Mouse (Mus musculus): ENCODE measurements around the gene Ptgs2. TPM values are rescaled to one million over a fixed set of nuclear protein-coding genes. Genes with fewer than 3 reads are reported as not detected.

Gene Ptgs2
- 0.03 and 0.06 TPM in 2 replicates for polyA plus RNA-seq (2015; fragmentation: Nextera tagmentation; extraction: Ambion mirVana)

GRCm38 (mm10) chr1:150099790-150100333 is at the start of gene Ptgs2:
Ptgs2 (plus strand) TSS chr1:150100031.
- ATAC-seq (ENCODE audit: low read depth) (peak; percentile 36; the same call in 1 of the 2 replicates), DNase-seq (no peak)
- 2% methylated on average over 26 of the region's 26 CpGs for WGBS (ENCODE audit: insufficient replicate concordance)

GRCm38 (mm10) chr1:150050256-150050655 is 49.6 kb upstream of the Ptgs2 start:
- Histone ChIP-seq H3K9me3 (replicated peaks) (no peaks in the 10 kb centered on the region), H3K27ac (no peak overlapping the region), H3K4me1 (replicated peaks) (no peaks in the 10 kb centered on the region), H3K4me3 (replicated peaks) (no peak overlapping the region), H3K4me2 (no peak overlapping the region), H3K36me3 (no peaks in the 10 kb centered on the region), H3K9ac (no peak overlapping the region), H3K27me3 (no peaks in the 10 kb centered on the region)
- DNase-seq: no peak
- ATAC-seq (ENCODE audit: low read depth): no peak
- WGBS (ENCODE audit: insufficient replicate concordance): 32% methylated on average over 1 of the region's 1 CpGs

More at GRCm38 (mm10) chr1:150099790-150100333, at the start of gene Ptgs2:
- H3K9ac ChIP-seq: no peak within 1 kb of the TSS
- H3K4me2 ChIP-seq: peak within 1 kb of the TSS; percentile 62
- peak within 1 kb of the TSS; percentile 35 for H3K4me3 ChIP-seq (replicated peaks)
- no peaks in the 10 kb centered on the region for H3K36me3 ChIP-seq
- peaks cover 4% of the 10 kb centered on the region; the same call in 1 of the 2 replicates for H3K27me3 ChIP-seq
- 0 out of 2 replicates have a peak, but pooled peaks cover 5% of the 10 kb centered on the region for H3K4me1 ChIP-seq (replicated peaks)
- H3K9me3 ChIP-seq (replicated peaks): no peaks in the 10 kb centered on the region
- H3K27ac ChIP-seq: no peak within 1 kb of the TSS

GRCm38 (mm10) chr1:150065684-150066083 is 34.1 kb upstream of the Ptgs2 start:
- Histone ChIP-seq H3K9ac (no peak overlapping the region), H3K36me3 (no peaks in the 10 kb centered on the region), H3K27me3 (no peaks in the 10 kb centered on the region), H3K9me3 (replicated peaks) (no peaks in the 10 kb centered on the region), H3K4me1 (replicated peaks) (no peaks in the 10 kb centered on the region), H3K4me2 (no peak overlapping the region), H3K27ac (no peak overlapping the region), H3K4me3 (replicated peaks) (no peak overlapping the region)
- WGBS (ENCODE audit: insufficient replicate concordance): 62% methylated on average over 1 of the region's 1 CpGs
- ATAC-seq (ENCODE audit: low read depth) (no peak), DNase-seq (no peak)

GRCm38 (mm10) chr1:150072880-150073279 is 27.0 kb upstream of the Ptgs2 start:
- Histone ChIP-seq H3K27ac (no peak overlapping the region), H3K9ac (no peak overlapping the region), H3K4me2 (no peak overlapping the region), H3K4me3 (replicated peaks) (no peak overlapping the region), H3K4me1 (replicated peaks) (no peaks in the 10 kb centered on the region), H3K36me3 (no peaks in the 10 kb centered on the region), H3K9me3 (replicated peaks) (no peaks in the 10 kb centered on the region), H3K27me3 (no peaks in the 10 kb centered on the region)
- DNase-seq (no peak), ATAC-seq (ENCODE audit: low read depth) (no peak)
- 36% methylated on average over 3 of the region's 3 CpGs for WGBS (ENCODE audit: insufficient replicate concordance)

GRCm38 (mm10) chr1:150074609-150075008 is 25.2 kb upstream of the Ptgs2 start:
- Histone ChIP-seq H3K36me3 (no peaks in the 10 kb centered on the region), H3K4me3 (replicated peaks) (no peak overlapping the region), H3K27me3 (no peaks in the 10 kb centered on the region), H3K4me1 (replicated peaks) (no peaks in the 10 kb centered on the region), H3K9ac (no peak overlapping the region), H3K9me3 (replicated peaks) (no peaks in the 10 kb centered on the region), H3K27ac (no peak overlapping the region), H3K4me2 (no peak overlapping the region)
- DNase-seq (no peak), ATAC-seq (ENCODE audit: low read depth) (no peak)
- WGBS (ENCODE audit: insufficient replicate concordance): 35% methylated on average over 1 of the region's 1 CpGs

GRCm38 (mm10) chr1:150089040-150089692 is 10.7 kb upstream of the Ptgs2 start:
- H3K4me2 ChIP-seq: no peak overlapping the region
- ATAC-seq (ENCODE audit: low read depth): no peak
- H3K4me3 ChIP-seq (replicated peaks): no peak overlapping the region
- DNase-seq: no peak
- H3K36me3 ChIP-seq: no peaks in the 10 kb centered on the region
- WGBS (ENCODE audit: insufficient replicate concordance): 55% methylated on average over 6 of the region's 6 CpGs
- no peak overlapping the region for H3K9ac ChIP-seq
- no peaks in the 10 kb centered on the region for H3K9me3 ChIP-seq (replicated peaks)
- H3K4me1 ChIP-seq (replicated peaks): no peaks in the 10 kb centered on the region
- H3K27me3 ChIP-seq: no peaks in the 10 kb centered on the region
- H3K27ac ChIP-seq: no peak overlapping the region

- 48% methylated on average over 1 of the region's 1 CpGs for WGBS (ENCODE audit: insufficient replicate concordance)
- H3K4me2 ChIP-seq: no peak overlapping the region
- H3K4me1 ChIP-seq (replicated peaks): no peaks in the 10 kb centered on the region
- H3K27me3 ChIP-seq: no peaks in the 10 kb centered on the region
- DNase-seq (no peak), ATAC-seq (ENCODE audit: low read depth) (no peak)
- H3K9me3 ChIP-seq (replicated peaks): no peaks in the 10 kb centered on the region
- no peak overlapping the region for H3K9ac ChIP-seq
- H3K27ac ChIP-seq: no peak overlapping the region
- no peaks in the 10 kb centered on the region for H3K36me3 ChIP-seq
- no peak overlapping the region for H3K4me3 ChIP-seq (replicated peaks)
Measured at GRCm38 (mm10) chr1:150090229-150090628, 9.6 kb upstream of the Ptgs2 start.

- H3K9ac ChIP-seq: no peak overlapping the region
- ATAC-seq (ENCODE audit: low read depth) (no peak), DNase-seq (no peak)
- WGBS (ENCODE audit: insufficient replicate concordance): 46% methylated on average over 2 of the region's 2 CpGs
- no peak overlapping the region for H3K27ac ChIP-seq
- H3K4me3 ChIP-seq (replicated peaks): no peak overlapping the region
- peaks cover 4% of the 10 kb centered on the region; the same call in 1 of the 2 replicates for H3K27me3 ChIP-seq
- H3K9me3 ChIP-seq (replicated peaks): no peaks in the 10 kb centered on the region
- no peak overlapping the region for H3K4me2 ChIP-seq
- H3K4me1 ChIP-seq (replicated peaks): 0 out of 2 replicates have a peak, but pooled peaks cover 5% of the 10 kb centered on the region
- no peaks in the 10 kb centered on the region for H3K36me3 ChIP-seq
Measured at GRCm38 (mm10) chr1:150097036-150097435, 2.8 kb upstream of the Ptgs2 start.

GRCm38 (mm10) chr1:150097721-150098120 is 2.1 kb upstream of the Ptgs2 start:
- ATAC-seq (ENCODE audit: low read depth) (no peak), DNase-seq (no peak)
- WGBS (ENCODE audit: insufficient replicate concordance): 31% methylated on average over 1 of the region's 1 CpGs
- H3K4me2 ChIP-seq: no peak overlapping the region
- H3K4me1 ChIP-seq (replicated peaks): 0 out of 2 replicates have a peak, but pooled peaks cover 5% of the 10 kb centered on the region
- H3K9ac ChIP-seq: no peak overlapping the region
- no peak overlapping the region for H3K27ac ChIP-seq
- peaks cover 4% of the 10 kb centered on the region; the same call in 1 of the 2 replicates for H3K27me3 ChIP-seq
- H3K4me3 ChIP-seq (replicated peaks): no peak overlapping the region
- H3K36me3 ChIP-seq: no peaks in the 10 kb centered on the region
- no peaks in the 10 kb centered on the region for H3K9me3 ChIP-seq (replicated peaks)

- Histone ChIP-seq H3K36me3 (no peaks in the 10 kb centered on the region), H3K4me2 (peak overlapping the region; percentile 62), H3K4me3 (replicated peaks) (peak overlapping the region; percentile 35), H3K9me3 (replicated peaks) (no peaks in the 10 kb centered on the region), H3K4me1 (replicated peaks) (0 out of 2 replicates have a peak, but pooled peaks cover 5% of the 10 kb centered on the region), H3K9ac (no peak overlapping the region), H3K27ac (no peak overlapping the region), H3K27me3 (peaks cover 4% of the 10 kb centered on the region; the same call in 1 of the 2 replicates)
- DNase-seq (no peak), ATAC-seq (ENCODE audit: low read depth) (no peak)
- WGBS (ENCODE audit: insufficient replicate concordance): 7% methylated on average over 9 of the region's 9 CpGs
Measured at GRCm38 (mm10) chr1:150099374-150099773, 457 bp upstream of the Ptgs2 start.

GRCm38 (mm10) chr1:150104228-150104720 is 4.4 kb downstream of the Ptgs2 start:
- H3K4me2 ChIP-seq: no peak overlapping the region
- no peak overlapping the region for H3K4me3 ChIP-seq (replicated peaks)
- H3K9ac ChIP-seq: no peak overlapping the region
- peaks cover 4% of the 10 kb centered on the region; the same call in 1 of the 2 replicates for H3K27me3 ChIP-seq
- WGBS (ENCODE audit: insufficient replicate concordance): 70% methylated on average over 6 of the region's 6 CpGs
- no peak for DNase-seq
- 0 out of 2 replicates have a peak, but pooled peaks cover 5% of the 10 kb centered on the region for H3K4me1 ChIP-seq (replicated peaks)
- ATAC-seq (ENCODE audit: low read depth): no peak
- no peak overlapping the region for H3K27ac ChIP-seq
- H3K9me3 ChIP-seq (replicated peaks): no peaks in the 10 kb centered on the region
- H3K36me3 ChIP-seq: no peaks in the 10 kb centered on the region

All from liver, embryonic 13.5 days (tissue).